Mouse (Mus musculus): ENCODE results near the gene Rpl36. TPM values are rescaled to one million over a fixed set of nuclear protein-coding genes. Genes with fewer than 3 reads are reported as not detected.
"Not testable (repeated sequence)": the region's sequence is repeated elsewhere in the genome, so short reads cannot be mapped to it uniquely, and the experiment has no call there.

Gene Rpl36
- polyA plus RNA-seq, 1 experiment, result 9,023 TPM

- TF ChIP-seq FLI1 (IDR thresholded peaks at IDR 0.05; ENCODE audit: low read length), result no peak
- no peak for TF ChIP-seq GATA1 (IDR thresholded peaks at IDR 0.05; ENCODE audit: borderline replicate concordance, low read length)
- Histone ChIP-seq H3K36me3 (replicated peaks; ENCODE audit: low read length) (peaks cover 61% of the 10 kb centered on the region), H3K4me3 (replicated peaks) (peak overlapping the region; percentile 99), H3K27me3 (replicated peaks) (no peaks in the 10 kb centered on the region), H3K9me3 (no peaks in the 10 kb centered on the region), H3K4me1 (peaks cover 78% of the 10 kb centered on the region)
Observed at GRCm38 (mm10) chr17:56615136-56615784, 2.0 kb downstream of the Rpl36 start.

- Histone ChIP-seq H3K4me1 (peaks cover 74% of the 10 kb centered on the region), H3K27me3 (replicated peaks) (no peaks in the 10 kb centered on the region), H3K4me3 (replicated peaks) (peak overlapping the region; percentile 64), H3K9me3 (no peaks in the 10 kb centered on the region), H3K36me3 (replicated peaks; ENCODE audit: low read length) (peaks cover 67% of the 10 kb centered on the region)
- TF ChIP-seq GATA1 (IDR thresholded peaks at IDR 0.05; ENCODE audit: borderline replicate concordance, low read length) (no peak), FLI1 (IDR thresholded peaks at IDR 0.05; ENCODE audit: low read length) (no peak)
Observed at GRCm38 (mm10) chr17:56615792-56616191, 2.6 kb downstream of the Rpl36 start.

- no peaks in the 10 kb centered on the region for H3K9me3 ChIP-seq
- H3K27me3 ChIP-seq (replicated peaks), result no peaks in the 10 kb centered on the region
- H3K4me3 ChIP-seq (replicated peaks), result no peak overlapping the region
- peaks cover 67% of the 10 kb centered on the region for H3K4me1 ChIP-seq
- no peak for TF ChIP-seq GATA1 (IDR thresholded peaks at IDR 0.05; ENCODE audit: borderline replicate concordance, low read length)
- no peak for TF ChIP-seq FLI1 (IDR thresholded peaks at IDR 0.05; ENCODE audit: low read length)
- peaks cover 73% of the 10 kb centered on the region for H3K36me3 ChIP-seq (replicated peaks; ENCODE audit: low read length)
Observed at GRCm38 (mm10) chr17:56616725-56617124, 3.5 kb downstream of the Rpl36 start.

GRCm38 (mm10) chr17:56617628-56618027, 4.4 kb downstream of the Rpl36 start:
- Histone ChIP-seq H3K4me1 (peaks cover 62% of the 10 kb centered on the region), H3K27me3 (replicated peaks) (no peaks in the 10 kb centered on the region), H3K9me3 (no peaks in the 10 kb centered on the region), H3K36me3 (replicated peaks; ENCODE audit: low read length) (peaks cover 82% of the 10 kb centered on the region), H3K4me3 (replicated peaks) (no peak overlapping the region)
- TF ChIP-seq FLI1 (IDR thresholded peaks at IDR 0.05; ENCODE audit: low read length) (no peak), GATA1 (IDR thresholded peaks at IDR 0.05; ENCODE audit: borderline replicate concordance, low read length) (no peak)

- Histone ChIP-seq H3K4me1 (peaks cover 44% of the 10 kb centered on the region), H3K27me3 (replicated peaks) (peaks cover 7% of the 10 kb centered on the region), H3K4me3 (replicated peaks) (peak overlapping the region; percentile 99), H3K36me3 (replicated peaks; ENCODE audit: low read length) (peaks cover 44% of the 10 kb centered on the region), H3K9me3 (no peaks in the 10 kb centered on the region)
- TF ChIP-seq GATA1 (IDR thresholded peaks at IDR 0.05; ENCODE audit: borderline replicate concordance, low read length), result no peak
- no peak for TF ChIP-seq FLI1 (IDR thresholded peaks at IDR 0.05; ENCODE audit: low read length)
Observed at GRCm38 (mm10) chr17:56625495-56625894, 12.3 kb downstream of the Rpl36 start.

GRCm38 (mm10) chr17:56626260-56626659, 13.0 kb downstream of the Rpl36 start:
- Histone ChIP-seq H3K4me3 (replicated peaks) (peak overlapping the region; percentile 99), H3K36me3 (replicated peaks; ENCODE audit: low read length) (peaks cover 37% of the 10 kb centered on the region), H3K4me1 (peaks cover 44% of the 10 kb centered on the region), H3K9me3 (peaks cover 5% of the 10 kb centered on the region; the same call in 1 of the 2 replicates), H3K27me3 (replicated peaks) (peaks cover 11% of the 10 kb centered on the region)
- TF ChIP-seq GATA1 (IDR thresholded peaks at IDR 0.05; ENCODE audit: borderline replicate concordance, low read length) (no peak), FLI1 (IDR thresholded peaks at IDR 0.05; ENCODE audit: low read length) (no peak)

- Histone ChIP-seq H3K36me3 (replicated peaks; ENCODE audit: low read length) (peaks cover 32% of the 10 kb centered on the region), H3K27me3 (replicated peaks) (peaks cover 12% of the 10 kb centered on the region), H3K4me3 (replicated peaks) (peak within 1 kb of the TSS; percentile 99), H3K9me3 (peaks cover 5% of the 10 kb centered on the region; the same call in 1 of the 2 replicates), H3K4me1 (peaks cover 41% of the 10 kb centered on the region)
- no peak for TF ChIP-seq FLI1 (IDR thresholded peaks at IDR 0.05; ENCODE audit: low read length)
- TF ChIP-seq GATA1 (IDR thresholded peaks at IDR 0.05; ENCODE audit: borderline replicate concordance, low read length), result no peak
Observed at GRCm38 (mm10) chr17:56626754-56627470, 13.7 kb downstream of the Rpl36 start, which contains the start of gene Lonp1. Gene Lonp1, minus strand, starts transcription at chr17:56626887.

- peaks cover 15% of the 10 kb centered on the region for H3K27me3 ChIP-seq (replicated peaks)
Observed at GRCm38 (mm10) chr17:56627530-56628277, 14.5 kb downstream of the Rpl36 start, which contains the start of gene Catsperd. Gene Catsperd, plus strand, starts transcription at chr17:56628143.

GRCm38 (mm10) chr17:56629800-56630781, 16.9 kb downstream of the Rpl36 start:
- Histone ChIP-seq H3K27me3 (replicated peaks) (peaks cover 32% of the 10 kb centered on the region), H3K4me1 (peaks cover 30% of the 10 kb centered on the region), H3K4me3 (replicated peaks) (peak overlapping the region; percentile 21)
- H3K36me3 ChIP-seq (replicated peaks; ENCODE audit: low read length); H3K9me3 ChIP-seq: not testable (repeated sequence)

More at GRCm38 (mm10) chr17:56627530-56628277, 14.5 kb downstream of the Rpl36 start, which contains the start of gene Catsperd:
- peaks cover 24% of the 10 kb centered on the region for H3K36me3 ChIP-seq (replicated peaks; ENCODE audit: low read length)
- peak within 1 kb of the TSS; percentile 99 for H3K4me3 ChIP-seq (replicated peaks)
- peaks cover 5% of the 10 kb centered on the region; the same call in 1 of the 2 replicates for H3K9me3 ChIP-seq
- TF ChIP-seq GATA1 (IDR thresholded peaks at IDR 0.05; ENCODE audit: borderline replicate concordance, low read length) (no peak), FLI1 (IDR thresholded peaks at IDR 0.05; ENCODE audit: low read length) (no peak)
- peaks cover 38% of the 10 kb centered on the region for H3K4me1 ChIP-seq
